Mouse (Mus musculus) midbrain, embryonic 13.5 days (tissue): Measurements from ENCODE around the gene Cfap97. TPM values are rescaled to one million over a fixed set of nuclear protein-coding genes. Genes with fewer than 3 reads are reported as not detected.
"Not testable (repeated sequence)": the region's sequence is repeated elsewhere in the genome, so short reads cannot be mapped to it uniquely, and the experiment has no call there.

Experiments used
- ATAC-seq: fragments of 200-750 bp; cut with Nextera tagmentation; 2 replicates; pipeline ENCODE4 v1.8.0; 2017; ENCODE audit warnings: mild to moderate bottlenecking, moderate TSS enrichment, moderate library complexity
- H3K27ac ChIP-seq: fragments of 300-500 bp; sonication (generic); 2 replicates; pipeline ENCODE4 v1.5.1; 2015; ENCODE audit warnings: inconsistent platforms, mild to moderate bottlenecking, moderate library complexity
- H3K27me3 ChIP-seq: fragments of 300-500 bp; sonication (generic); 2 replicates; pipeline ENCODE4 v1.6.1; 2015; ENCODE audit warnings: mild to moderate bottlenecking, inconsistent platforms
- H3K36me3 ChIP-seq: fragments of 300-500 bp; sonication (generic); 2 replicates; pipeline ENCODE4 v1.6.1; 2015; ENCODE audit warnings: mild to moderate bottlenecking, inconsistent platforms
- H3K4me1 ChIP-seq: fragments of 300-500 bp; sonication (generic); replicated peaks from 2 replicates; pipeline ENCODE4 v1.6.1; 2015; ENCODE audit warnings: inconsistent platforms
- H3K4me2 ChIP-seq: fragments of 300-500 bp; sonication (generic); replicated peaks from 2 replicates; pipeline ENCODE4 v1.6.1; 2015; ENCODE audit warnings: moderate library complexity, mild to moderate bottlenecking, inconsistent platforms
- H3K4me3 ChIP-seq: fragments of 300-500 bp; sonication (generic); replicated peaks from 2 replicates; pipeline ENCODE4 v1.5.1; 2015; ENCODE audit warnings: mild to moderate bottlenecking, inconsistent platforms
- H3K9ac ChIP-seq: fragments of 300-500 bp; sonication (generic); replicated peaks from 2 replicates; pipeline ENCODE4 v1.6.1; 2015; ENCODE audit warnings: mild to moderate bottlenecking, inconsistent platforms
- H3K9me3 ChIP-seq: fragments of 300-500 bp; sonication (generic); 2 replicates; pipeline ENCODE4 v1.6.1; 2016; ENCODE audit warnings: mild to moderate bottlenecking, inconsistent platforms
- WGBS: fragments of 180-500 bp; shearing (Covaris S2); methylation state at CpG from one replicate; pipeline ENCODE4 v1.1.7; 2015; 5-methylcytosine and 5-hydroxymethylcytosine counted together
- polyA plus RNA-seq: library from polyadenylated mRNA; unstranded; fragments of >200 nt; fragmentation: Nextera tagmentation; extraction: Ambion mirVana; gene quantifications from 2 replicates; pipeline ENCODE4 v1.2.1, GENCODE M21; 2015

Cfap97 gene
- polyA plus RNA-seq, result 28.7 and 29.2 TPM in 2 replicates

- WGBS, result 1% methylated on average over 69 of the region's 75 CpGs
- Histone ChIP-seq H3K36me3 (no peaks in the 10 kb centered on the region), H3K4me2 (peak within 1 kb of the TSS; percentile 88), H3K27ac (peak within 1 kb of the TSS; percentile 79), H3K4me3 (peak within 1 kb of the TSS; percentile 89), H3K9ac (peak within 1 kb of the TSS; percentile 88), H3K27me3 (peaks cover 28% of the 10 kb centered on the region), H3K9me3 (no peaks in the 10 kb centered on the region), H3K4me1 (peaks cover 17% of the 10 kb centered on the region)
- ATAC-seq, result peak; percentile 90
Measured at GRCm38 (mm10) chr8:46151202-46152062, at the start of gene Cfap97. TSS of gene Cfap97 (plus strand) at chr8:46151771.

GRCm38 (mm10) chr8:46103434-46103833, 48.1 kb upstream of the Cfap97 start:
- H3K27ac ChIP-seq, result no peak overlapping the region
- H3K4me1 ChIP-seq, result no peaks in the 10 kb centered on the region
- ATAC-seq, result no peak
- no peak overlapping the region for H3K9ac ChIP-seq
- no peak overlapping the region for H3K4me2 ChIP-seq
- H3K36me3 ChIP-seq, result peaks cover 28% of the 10 kb centered on the region
- no peaks in the 10 kb centered on the region for H3K27me3 ChIP-seq
- WGBS, result 96% methylated on average over 11 of the region's 11 CpGs
- no peaks in the 10 kb centered on the region for H3K9me3 ChIP-seq
- H3K4me3 ChIP-seq, result no peak overlapping the region

- peaks cover 8% of the 10 kb centered on the region for H3K36me3 ChIP-seq
- H3K4me1 ChIP-seq, result no peaks in the 10 kb centered on the region
Measured at GRCm38 (mm10) chr8:46107690-46108089, 43.9 kb upstream of the Cfap97 start.

GRCm38 (mm10) chr8:46113421-46114170, 38.0 kb upstream of the Cfap97 start:
- H3K9me3 ChIP-seq, H3K4me3 ChIP-seq, H3K4me2 ChIP-seq, H3K27me3 ChIP-seq, H3K4me1 ChIP-seq, H3K9ac ChIP-seq, ATAC-seq, H3K36me3 ChIP-seq: not testable (repeated sequence)
- H3K27ac ChIP-seq, result 0 out of 2 replicates have a peak overlapping the region, but pooled peaks have one; percentile 14

More at GRCm38 (mm10) chr8:46107690-46108089, 43.9 kb upstream of the Cfap97 start:
- Histone ChIP-seq H3K27me3 (no peaks in the 10 kb centered on the region), H3K4me2 (no peak overlapping the region), H3K9me3 (no peaks in the 10 kb centered on the region), H3K27ac (no peak overlapping the region), H3K4me3 (no peak overlapping the region), H3K9ac (no peak overlapping the region)
- no peak for ATAC-seq

- Histone ChIP-seq H3K9me3 (no peaks in the 10 kb centered on the region), H3K9ac (no peak overlapping the region), H3K27me3 (no peaks in the 10 kb centered on the region), H3K4me3 (no peak overlapping the region), H3K27ac (no peak overlapping the region), H3K4me2 (no peak overlapping the region), H3K36me3 (peaks cover 12% of the 10 kb centered on the region), H3K4me1 (no peaks in the 10 kb centered on the region)
- WGBS, result 91% methylated on average over 3 of the region's 3 CpGs
- no peak for ATAC-seq
Measured at GRCm38 (mm10) chr8:46117172-46117571, 34.4 kb upstream of the Cfap97 start.

- no peaks in the 10 kb centered on the region for H3K4me1 ChIP-seq
- 92% methylated on average over 3 of the region's 3 CpGs for WGBS
- H3K4me2 ChIP-seq, result no peak overlapping the region
Measured at GRCm38 (mm10) chr8:46119176-46119575, 32.4 kb upstream of the Cfap97 start.

GRCm38 (mm10) chr8:46122498-46122897, 29.1 kb upstream of the Cfap97 start:
- no peak overlapping the region for H3K27ac ChIP-seq
- peaks cover 9% of the 10 kb centered on the region; the same call in 1 of the 2 replicates for H3K36me3 ChIP-seq
- H3K4me1 ChIP-seq, result no peaks in the 10 kb centered on the region
- H3K27me3 ChIP-seq, result no peaks in the 10 kb centered on the region
- no peak overlapping the region for H3K4me2 ChIP-seq
- no peaks in the 10 kb centered on the region for H3K9me3 ChIP-seq
- no peak overlapping the region for H3K9ac ChIP-seq
- 94% methylated on average over 2 of the region's 2 CpGs for WGBS
- no peak for ATAC-seq
- H3K4me3 ChIP-seq, result no peak overlapping the region

More at GRCm38 (mm10) chr8:46119176-46119575, 32.4 kb upstream of the Cfap97 start:
- Histone ChIP-seq H3K36me3 (peaks cover 16% of the 10 kb centered on the region), H3K9ac (no peak overlapping the region), H3K27me3 (no peaks in the 10 kb centered on the region), H3K27ac (no peak overlapping the region), H3K9me3 (no peaks in the 10 kb centered on the region), H3K4me3 (no peak overlapping the region)
- ATAC-seq, result no peak

- Histone ChIP-seq H3K27me3 (no peaks in the 10 kb centered on the region), H3K9me3 (no peaks in the 10 kb centered on the region), H3K4me2 (no peak overlapping the region), H3K27ac (no peak overlapping the region), H3K4me1 (no peaks in the 10 kb centered on the region), H3K4me3 (no peak overlapping the region), H3K36me3 (peaks cover 4% of the 10 kb centered on the region; the same call in 1 of the 2 replicates), H3K9ac (no peak overlapping the region)
- WGBS, result 87% methylated on average over 2 of the region's 2 CpGs
- ATAC-seq, result no peak
Measured at GRCm38 (mm10) chr8:46130426-46130825, 21.1 kb upstream of the Cfap97 start.

- not testable (repeated sequence) for H3K9me3 ChIP-seq, ATAC-seq, H3K4me1 ChIP-seq, H3K9ac ChIP-seq, H3K27ac ChIP-seq, H3K4me3 ChIP-seq, H3K4me2 ChIP-seq, H3K27me3 ChIP-seq, H3K36me3 ChIP-seq
- 95% methylated on average over 2 of the region's 2 CpGs for WGBS
Measured at GRCm38 (mm10) chr8:46135546-46135945, 16.0 kb upstream of the Cfap97 start.

- H3K4me3 ChIP-seq, result no peak overlapping the region
- WGBS, result 88% methylated on average over 1 of the region's 1 CpGs
- H3K27ac ChIP-seq, result no peak overlapping the region
- no peaks in the 10 kb centered on the region for H3K4me1 ChIP-seq
- H3K9ac ChIP-seq, result no peak overlapping the region
- no peaks in the 10 kb centered on the region for H3K27me3 ChIP-seq
- no peaks in the 10 kb centered on the region for H3K9me3 ChIP-seq
- no peak overlapping the region for H3K4me2 ChIP-seq
- H3K36me3 ChIP-seq, result peaks cover 4% of the 10 kb centered on the region; the same call in 1 of the 2 replicates
- no peak for ATAC-seq
Measured at GRCm38 (mm10) chr8:46137336-46137735, 14.2 kb upstream of the Cfap97 start.

- Histone ChIP-seq H3K4me3 (no peak overlapping the region), H3K27ac (no peak overlapping the region), H3K36me3 (peaks cover 4% of the 10 kb centered on the region; the same call in 1 of the 2 replicates), H3K27me3 (no peaks in the 10 kb centered on the region), H3K9me3 (no peaks in the 10 kb centered on the region), H3K4me1 (no peaks in the 10 kb centered on the region), H3K4me2 (no peak overlapping the region), H3K9ac (no peak overlapping the region)
- 92% methylated on average over 10 of the region's 10 CpGs for WGBS
- ATAC-seq, result no peak
Measured at GRCm38 (mm10) chr8:46137843-46138596, 13.6 kb upstream of the Cfap97 start.
